Mouse (Mus musculus): ENCODE results near the gene Sry. TPM values are rescaled to one million over a fixed set of nuclear protein-coding genes. Genes with fewer than 3 reads are reported as not detected.

Gene Sry
- total RNA-seq (2021) = not detected

- no peak for DNase-seq
Measured at GRCm38 (mm10) chrY:2663558-2663957, at the start of gene Sry. Sry (minus strand) TSS chrY:2663658.

Other genes starting within 250 kb of the Sry start
- gene H2al2c, start 64.6 kb downstream of the Sry start, total RNA-seq (2021) = not detected
- not detected for gene H2al2b, start 57.0 kb upstream of the Sry start, total RNA-seq (2021)
- gene Gm4064, start 132.5 kb upstream of the Sry start, total RNA-seq (2021) = not detected
- gene Rbmy, start 167.0 kb upstream of the Sry start, total RNA-seq (2021) = not detected
- not detected for gene Gm10256, start 167.0 kb upstream of the Sry start, total RNA-seq (2021)
- not detected for gene Gm10352, start 237.3 kb upstream of the Sry start, total RNA-seq (2021)